1 mouse cellular context compared by ENCODE assay signal in genomic region chr3:55828481-55829256, GRCm38 (mm10).
TF ChIP-seq lines count a peak whose summit lies in the region.

No protein-coding gene starts in this region.

TF ChIP-seq in MEL, 35 proteins besides CTCF, POLR2A, EP300 and RAD21 (continued from another document):
- TF ChIP-seq SMC3 (IDR thresholded peaks at IDR 0.05; ENCODE audit: low read depth, low read length) (no peak), NRF1 (IDR thresholded peaks at IDR 0.05; ENCODE audit: insufficient read depth, low read depth, low read length, poor library complexity, severe bottlenecking) (no peak), TCF12 (IDR thresholded peaks at IDR 0.05; ENCODE audit: low read depth, low read length) (peak; percentile 87), RCOR1 (IDR thresholded peaks at IDR 0.05; ENCODE audit: low read depth, low read length) (peak; percentile 47; the same call in 1 of the 2 replicates), ELF1 (IDR thresholded peaks at IDR 0.05; ENCODE audit: low read depth, low read length) (no peak), GATA1 (IDR thresholded peaks at IDR 0.05; ENCODE audit: low read depth, low read length) (peak; percentile 92), BHLHE40 (IDR thresholded peaks at IDR 0.05; ENCODE audit: borderline replicate concordance, low read depth, low read length) (peak; percentile 98), GABPA (IDR thresholded peaks at IDR 0.05; ENCODE audit: low read depth, low read length) (no peak), MAX (IDR thresholded peaks at IDR 0.05; ENCODE audit: low read length) (no peak), NELFE (IDR thresholded peaks at IDR 0.05; ENCODE audit: low read depth, low read length) (no peak), POLR2AphosphoS2 (IDR thresholded peaks at IDR 0.05; ENCODE audit: low read length) (no peak), KAT2A (conservative IDR thresholded peaks at IDR 0.05; ENCODE audit: low read depth, low read length) (no peak), CHD1 (IDR thresholded peaks at IDR 0.05; ENCODE audit: low read depth, low read length) (no peak), USF2 (IDR thresholded peaks at IDR 0.05; ENCODE audit: borderline replicate concordance in 1 of 2, insufficient read depth in 1 of 2, low read depth in 1 of 2, low read length in 2 of 2) (no peak), MEF2A (IDR thresholded peaks at IDR 0.05; ENCODE audit: extremely low read depth, insufficient replicate concordance, low read depth, low read length, poor library complexity, severe bottlenecking) (no peak)
TF ChIP-seq in MEL: peak in this region for 12.
